Mouse (Mus musculus): ENCODE measurements around the gene Ctxn2. TPM values are rescaled to one million over a fixed set of nuclear protein-coding genes. Genes with fewer than 3 reads are reported as not detected.
A peak's percentile ranks its signal among the peaks of the same experiment; 100 is the strongest.

Gene Ctxn2
- polyA plus RNA-seq, 1 experiment from 2014 or later = 27.4 TPM

DNA sequence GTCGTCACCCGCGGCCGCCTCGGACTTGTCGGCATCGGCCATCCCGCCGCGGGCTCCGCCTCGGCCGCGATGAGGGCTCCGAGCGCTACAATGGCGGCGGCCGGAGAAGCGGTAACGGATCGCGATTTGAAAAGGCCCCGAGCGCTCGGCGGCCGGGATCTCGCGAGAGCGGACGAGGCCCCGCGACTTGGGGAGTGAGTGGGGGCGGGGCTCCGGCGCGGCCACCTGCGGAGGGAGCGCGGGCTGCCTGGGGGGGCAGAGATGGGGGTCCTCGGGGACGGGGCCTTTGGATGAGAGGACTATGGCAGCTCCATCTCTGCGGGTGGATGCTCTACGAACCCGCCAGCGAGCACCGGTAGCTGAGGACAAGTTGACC is 13.0 kb upstream of the Ctxn2 start, which contains the start of gene Myef2:
Myef2 (minus strand) TSS at position 185 of the 376 bp plus-strand sequence.
- WGBS = 1% methylated on average over 40 of the region's 48 CpGs
- H3K4me1 ChIP-seq (ENCODE audit: control insufficient read depth, insufficient read depth, low read depth, low read length) = peaks cover 20% of the 10 kb centered on the region

DNA sequence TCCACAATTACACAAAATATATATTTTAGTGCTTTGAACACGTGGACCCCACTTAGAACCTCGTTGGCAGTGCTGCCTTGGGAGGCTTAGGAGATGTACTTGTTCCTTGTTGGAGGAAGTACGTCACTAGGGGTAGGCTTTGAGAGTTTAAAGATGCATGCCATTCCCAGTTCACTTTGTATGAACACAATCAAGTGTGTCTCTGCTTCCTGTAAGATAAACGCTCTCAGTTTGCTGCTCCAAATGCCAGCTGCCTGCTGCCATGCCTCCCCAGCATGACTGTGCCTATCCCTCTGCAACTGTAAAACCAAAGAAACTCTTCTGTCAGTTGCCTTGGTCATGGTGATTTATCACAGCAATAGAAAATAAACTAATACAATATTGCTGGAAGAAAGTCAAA is 10.7 kb upstream of the Ctxn2 start:
- no peak for ATAC-seq
- WGBS = 31% methylated on average over 4 of the region's 4 CpGs

More for the DNA sequence above, 13.0 kb upstream of the Ctxn2 start, which contains the start of gene Myef2:
- H3K27me3 ChIP-seq (replicated peaks; ENCODE audit: control insufficient read depth, insufficient read depth, low read length) = no peaks in the 10 kb centered on the region
- peak within 1 kb of the TSS; percentile 73 for H3K4me2 ChIP-seq (ENCODE audit: low read length)
- H3K36me3 ChIP-seq (ENCODE audit: control insufficient read depth, insufficient read depth, low read length) = no peaks in the 10 kb centered on the region
- peak within 1 kb of the TSS; percentile 95 for H3K27ac ChIP-seq (ENCODE audit: low read depth, low read length)
- H3K4me3 ChIP-seq (ENCODE audit: low read length) = peak within 1 kb of the TSS; percentile 70
- peak within 1 kb of the TSS; percentile 89 for H3K9ac ChIP-seq (ENCODE audit: low read depth, low read length)
- ATAC-seq = peak; percentile 85
- no peaks in the 10 kb centered on the region for H3K9me3 ChIP-seq (ENCODE audit: control insufficient read depth, low read length)

DNA sequence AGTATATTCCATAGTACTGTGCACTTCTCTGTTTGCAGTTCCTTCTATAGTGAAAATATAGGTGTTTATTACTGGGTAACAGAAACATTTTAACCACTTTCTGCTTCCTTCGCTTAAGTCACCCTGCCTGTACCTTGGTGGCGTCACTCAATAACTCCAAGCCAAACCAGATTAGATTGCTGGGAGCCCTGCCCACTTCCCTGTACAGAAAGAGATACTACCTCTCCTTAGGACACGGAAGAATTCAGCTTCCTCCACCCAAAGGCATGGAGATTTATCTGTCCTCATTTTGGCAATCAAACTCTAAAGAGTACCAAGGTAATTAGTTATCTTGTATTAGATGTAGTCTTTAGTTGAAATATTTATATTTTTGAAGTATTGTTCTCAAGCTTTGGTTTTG is 9.7 kb upstream of the Ctxn2 start:
- Histone ChIP-seq H3K9me3 (ENCODE audit: control insufficient read depth, low read length) (no peaks in the 10 kb centered on the region), H3K36me3 (ENCODE audit: control insufficient read depth, insufficient read depth, low read length) (no peaks in the 10 kb centered on the region)

More for the DNA sequence above, 10.7 kb upstream of the Ctxn2 start:
- Histone ChIP-seq H3K9ac (ENCODE audit: low read depth, low read length) (no peak overlapping the region), H3K4me2 (ENCODE audit: low read length) (no peak overlapping the region), H3K9me3 (ENCODE audit: control insufficient read depth, low read length) (no peaks in the 10 kb centered on the region), H3K4me1 (ENCODE audit: control insufficient read depth, insufficient read depth, low read depth, low read length) (peaks cover 12% of the 10 kb centered on the region), H3K4me3 (ENCODE audit: low read length) (no peak overlapping the region), H3K27me3 (replicated peaks; ENCODE audit: control insufficient read depth, insufficient read depth, low read length) (no peaks in the 10 kb centered on the region), H3K27ac (ENCODE audit: low read depth, low read length) (no peak overlapping the region), H3K36me3 (ENCODE audit: control insufficient read depth, insufficient read depth, low read length) (no peaks in the 10 kb centered on the region)

DNA sequence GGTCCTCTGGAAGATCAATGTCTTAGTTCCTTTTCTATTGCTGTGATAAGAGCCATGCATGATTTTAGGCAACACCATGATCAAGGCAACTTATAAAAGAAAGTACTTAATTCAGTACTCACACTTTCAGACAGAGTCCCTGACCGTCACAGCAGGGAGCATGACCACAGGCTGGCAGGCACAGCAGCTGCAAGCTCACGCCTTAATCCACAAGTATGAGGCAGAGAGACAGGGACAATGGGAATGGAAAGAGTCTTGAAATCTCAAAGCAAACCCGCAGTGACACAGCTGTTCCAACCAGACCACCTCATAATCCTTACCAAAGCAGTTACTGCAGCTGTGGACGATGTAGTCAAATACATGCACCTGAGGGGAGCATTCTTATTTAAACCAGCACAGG is 2.4 kb upstream of the Ctxn2 start:
- H3K4me1 ChIP-seq (ENCODE audit: control insufficient read depth, insufficient read depth, low read depth, low read length) = peaks cover 4% of the 10 kb centered on the region; the same call in 1 of the 2 replicates
- H3K36me3 ChIP-seq (ENCODE audit: control insufficient read depth, insufficient read depth, low read length) = no peaks in the 10 kb centered on the region
- WGBS = 36% methylated on average over 4 of the region's 4 CpGs
- H3K4me3 ChIP-seq (ENCODE audit: low read length) = no peak overlapping the region
- no peak for ATAC-seq
- H3K27me3 ChIP-seq (replicated peaks; ENCODE audit: control insufficient read depth, insufficient read depth, low read length) = no peaks in the 10 kb centered on the region
- H3K27ac ChIP-seq (ENCODE audit: low read depth, low read length) = no peak overlapping the region
- H3K9ac ChIP-seq (ENCODE audit: low read depth, low read length) = no peak overlapping the region
- H3K9me3 ChIP-seq (ENCODE audit: control insufficient read depth, low read length) = no peaks in the 10 kb centered on the region
- H3K4me2 ChIP-seq (ENCODE audit: low read length) = no peak overlapping the region

More for the DNA sequence above, 9.7 kb upstream of the Ctxn2 start:
- H3K4me2 ChIP-seq (ENCODE audit: low read length) = no peak overlapping the region
- no peak overlapping the region for H3K9ac ChIP-seq (ENCODE audit: low read depth, low read length)
- no peak overlapping the region for H3K4me3 ChIP-seq (ENCODE audit: low read length)
- ATAC-seq = no peak
- no peak overlapping the region for H3K27ac ChIP-seq (ENCODE audit: low read depth, low read length)
- H3K27me3 ChIP-seq (replicated peaks; ENCODE audit: control insufficient read depth, insufficient read depth, low read length) = no peaks in the 10 kb centered on the region
- H3K4me1 ChIP-seq (ENCODE audit: control insufficient read depth, insufficient read depth, low read depth, low read length) = peaks cover 4% of the 10 kb centered on the region
- WGBS = 81% methylated on average over 3 of the region's 3 CpGs

- WGBS = 25% methylated on average over 7 of the region's 7 CpGs
- Histone ChIP-seq H3K27me3 (replicated peaks; ENCODE audit: control insufficient read depth, insufficient read depth, low read length) (no peaks in the 10 kb centered on the region), H3K9me3 (ENCODE audit: control insufficient read depth, low read length) (no peaks in the 10 kb centered on the region), H3K27ac (ENCODE audit: low read depth, low read length) (peak overlapping the region; percentile 84), H3K9ac (ENCODE audit: low read depth, low read length) (peak overlapping the region; percentile 67), H3K4me3 (ENCODE audit: low read length) (peak overlapping the region; percentile 47), H3K4me1 (ENCODE audit: control insufficient read depth, insufficient read depth, low read depth, low read length) (peaks cover 4% of the 10 kb centered on the region; the same call in 1 of the 2 replicates), H3K4me2 (ENCODE audit: low read length) (peak overlapping the region; percentile 77), H3K36me3 (ENCODE audit: control insufficient read depth, insufficient read depth, low read length) (no peaks in the 10 kb centered on the region)
- ATAC-seq = peak; percentile 19
These were observed 354 bp downstream of the Ctxn2 start for GRCm38 (mm10) chr2:125136846-125137245.

DNA sequence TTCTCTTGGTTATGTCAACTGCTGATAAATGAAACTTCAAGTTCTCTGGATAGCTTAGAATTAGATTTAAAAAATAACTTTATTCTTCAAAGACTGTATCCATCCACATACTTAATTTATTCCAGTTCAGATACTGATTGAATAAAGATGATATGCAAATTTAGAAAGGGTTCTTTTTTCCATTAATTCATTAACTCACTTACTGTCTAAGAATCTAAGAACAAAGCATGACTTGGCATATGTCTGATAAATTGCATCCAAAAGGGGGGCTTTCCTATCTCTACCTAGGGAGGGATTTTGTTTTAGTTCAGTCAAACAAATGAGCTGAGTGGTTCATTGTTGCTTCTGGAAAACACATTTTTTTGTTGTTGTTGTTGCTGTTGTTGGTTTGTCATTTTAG is 5.8 kb downstream of the Ctxn2 start:
- H3K4me3 ChIP-seq (ENCODE audit: low read length) = no peak overlapping the region
- no peaks in the 10 kb centered on the region for H3K36me3 ChIP-seq (ENCODE audit: control insufficient read depth, insufficient read depth, low read length)
- H3K4me1 ChIP-seq (ENCODE audit: control insufficient read depth, insufficient read depth, low read depth, low read length) = no peaks in the 10 kb centered on the region
- no peaks in the 10 kb centered on the region for H3K27me3 ChIP-seq (replicated peaks; ENCODE audit: control insufficient read depth, insufficient read depth, low read length)
- H3K4me2 ChIP-seq (ENCODE audit: low read length) = no peak overlapping the region
- no peak overlapping the region for H3K27ac ChIP-seq (ENCODE audit: low read depth, low read length)
- no peak overlapping the region for H3K9ac ChIP-seq (ENCODE audit: low read depth, low read length)
- no peaks in the 10 kb centered on the region for H3K9me3 ChIP-seq (ENCODE audit: control insufficient read depth, low read length)
- ATAC-seq = no peak

DNA sequence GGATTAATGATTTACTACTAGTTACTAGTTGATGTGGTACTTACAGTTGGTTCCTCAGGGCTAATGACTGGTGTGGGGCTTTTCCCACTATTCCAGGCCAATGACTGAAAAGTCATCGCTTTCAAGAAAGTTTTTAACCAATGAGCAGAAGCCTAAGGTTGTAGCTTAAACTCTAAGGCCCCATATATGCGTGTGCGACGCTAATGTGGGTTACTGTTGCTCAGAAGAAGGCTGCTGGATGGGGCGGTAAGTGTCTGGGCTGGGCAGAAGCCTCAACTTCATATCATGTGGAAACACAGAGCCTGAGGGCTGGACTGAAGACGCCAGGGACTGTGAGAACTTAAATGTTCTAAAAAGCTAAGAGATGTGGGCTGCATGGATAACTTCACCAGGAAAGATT is 15.9 kb downstream of the Ctxn2 start, which contains the start of gene Slc12a1:
Slc12a1 (plus strand) TSS at position 118 of the 400 bp plus-strand sequence.
- Histone ChIP-seq H3K9ac (ENCODE audit: low read depth, low read length) (no peak within 1 kb of the TSS), H3K36me3 (ENCODE audit: control insufficient read depth, insufficient read depth, low read length) (no peaks in the 10 kb centered on the region)
- WGBS = 87% methylated on average over 6 of the region's 6 CpGs

GRCm38 (mm10) chr2:125154294-125154693 is 17.8 kb downstream of the Ctxn2 start:
- Histone ChIP-seq H3K27me3 (replicated peaks; ENCODE audit: control insufficient read depth, insufficient read depth, low read length) (no peaks in the 10 kb centered on the region), H3K36me3 (ENCODE audit: control insufficient read depth, insufficient read depth, low read length) (no peaks in the 10 kb centered on the region), H3K9me3 (ENCODE audit: control insufficient read depth, low read length) (no peaks in the 10 kb centered on the region), H3K9ac (ENCODE audit: low read depth, low read length) (no peak overlapping the region), H3K4me1 (ENCODE audit: control insufficient read depth, insufficient read depth, low read depth, low read length) (no peaks in the 10 kb centered on the region), H3K4me3 (ENCODE audit: low read length) (no peak overlapping the region), H3K27ac (ENCODE audit: low read depth, low read length) (no peak overlapping the region), H3K4me2 (ENCODE audit: low read length) (no peak overlapping the region)
- 78% methylated on average over 9 of the region's 9 CpGs for WGBS
- no peak for ATAC-seq

More for the DNA sequence above, 15.9 kb downstream of the Ctxn2 start, which contains the start of gene Slc12a1:
- no peak within 1 kb of the TSS for H3K27ac ChIP-seq (ENCODE audit: low read depth, low read length)
- no peak within 1 kb of the TSS for H3K4me2 ChIP-seq (ENCODE audit: low read length)
- H3K4me3 ChIP-seq (ENCODE audit: low read length) = no peak within 1 kb of the TSS
- ATAC-seq = no peak
- no peaks in the 10 kb centered on the region for H3K27me3 ChIP-seq (replicated peaks; ENCODE audit: control insufficient read depth, insufficient read depth, low read length)
- H3K4me1 ChIP-seq (ENCODE audit: control insufficient read depth, insufficient read depth, low read depth, low read length) = no peaks in the 10 kb centered on the region
- H3K9me3 ChIP-seq (ENCODE audit: control insufficient read depth, low read length) = no peaks in the 10 kb centered on the region

GRCm38 (mm10) chr2:125155504-125155903 is 19.0 kb downstream of the Ctxn2 start:
- 27% methylated on average over 2 of the region's 2 CpGs for WGBS
- ATAC-seq = no peak
- no peaks in the 10 kb centered on the region for H3K4me1 ChIP-seq (ENCODE audit: control insufficient read depth, insufficient read depth, low read depth, low read length)

More at GRCm38 (mm10) chr2:125155504-125155903, 19.0 kb downstream of the Ctxn2 start:
- H3K27ac ChIP-seq (ENCODE audit: low read depth, low read length) = no peak overlapping the region
- no peak overlapping the region for H3K4me2 ChIP-seq (ENCODE audit: low read length)
- no peaks in the 10 kb centered on the region for H3K36me3 ChIP-seq (ENCODE audit: control insufficient read depth, insufficient read depth, low read length)
- no peaks in the 10 kb centered on the region for H3K9me3 ChIP-seq (ENCODE audit: control insufficient read depth, low read length)
- H3K9ac ChIP-seq (ENCODE audit: low read depth, low read length) = no peak overlapping the region
- no peaks in the 10 kb centered on the region for H3K27me3 ChIP-seq (replicated peaks; ENCODE audit: control insufficient read depth, insufficient read depth, low read length)
- H3K4me3 ChIP-seq (ENCODE audit: low read length) = no peak overlapping the region

Data from hindbrain, embryonic 16.5 days (tissue).